Mouse (Mus musculus): ENCODE data around the gene Ankrd22.

The Ankrd22 gene

GRCm38 (mm10) chr19:34074239-34074638 lies 91.6 kb downstream of the Ankrd22 start:
- DNase-seq: no peak
